Mouse (Mus musculus): ENCODE data around the gene Zfp60.

Gene Zfp60

DNA sequence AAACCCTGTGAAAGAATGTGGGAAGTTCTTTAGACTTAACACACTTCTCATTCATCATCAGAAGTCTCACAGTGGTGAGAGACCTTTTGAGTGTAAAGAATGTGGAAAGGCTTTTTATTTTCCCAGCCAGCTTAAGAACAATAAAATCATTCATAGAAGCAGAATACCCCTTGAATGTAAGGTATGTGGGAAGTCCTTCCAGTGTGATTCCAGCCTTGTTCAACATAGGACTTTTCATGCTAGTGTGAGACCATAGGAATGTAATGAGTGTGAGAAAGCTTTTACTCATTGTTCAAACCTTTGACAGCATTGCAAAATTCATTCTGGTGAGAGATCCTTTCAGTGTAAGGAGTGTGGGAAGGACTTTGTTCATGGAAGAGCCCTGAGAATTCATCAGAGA, 63.4 kb downstream of the Zfp60 start:
- DNase-seq: no peak

DNA sequence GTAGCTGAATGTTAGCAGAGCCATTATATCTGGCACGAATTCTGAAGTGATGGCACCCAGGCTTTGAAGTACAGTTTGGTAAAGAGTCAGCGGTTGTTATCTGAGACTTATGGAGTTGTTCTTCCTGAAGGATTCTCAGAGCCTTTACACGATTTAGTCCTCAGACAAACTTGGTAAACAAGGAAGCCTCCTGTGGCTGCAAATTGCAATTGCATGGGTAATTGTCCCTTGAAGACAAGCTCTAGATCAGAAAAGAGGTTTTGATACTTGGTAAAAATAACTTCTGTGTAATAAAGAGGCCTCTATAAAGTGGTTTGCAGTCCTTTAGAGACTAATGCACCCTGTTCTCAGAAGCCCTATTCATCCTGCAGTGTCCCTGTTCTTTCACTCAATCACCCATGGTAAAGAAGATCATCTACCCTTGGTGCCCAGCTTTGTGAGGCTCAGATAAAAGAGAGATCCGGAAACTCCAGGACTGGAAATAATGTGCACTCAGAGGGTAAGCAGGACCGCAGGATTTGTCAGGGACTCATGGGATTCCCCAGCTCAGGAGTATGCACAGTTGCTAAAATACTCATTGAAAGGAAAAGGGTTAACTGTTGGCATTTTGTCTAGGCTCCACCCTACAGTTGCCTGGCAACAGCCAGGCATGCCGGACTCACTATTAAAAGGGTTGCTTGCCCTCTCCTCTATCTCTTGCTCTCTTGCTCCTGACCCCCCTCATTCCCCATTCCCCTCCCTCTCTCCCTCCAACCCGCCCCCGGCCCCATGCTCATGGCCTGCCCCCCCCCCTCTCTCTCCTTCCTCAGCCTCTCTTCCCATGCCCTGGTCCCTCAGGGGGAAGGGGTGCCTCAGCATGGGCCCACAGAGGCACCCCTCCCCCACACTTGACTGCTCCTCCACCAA, 67.0 kb downstream of the Zfp60 start:
- DNase-seq: no peak

DNA sequence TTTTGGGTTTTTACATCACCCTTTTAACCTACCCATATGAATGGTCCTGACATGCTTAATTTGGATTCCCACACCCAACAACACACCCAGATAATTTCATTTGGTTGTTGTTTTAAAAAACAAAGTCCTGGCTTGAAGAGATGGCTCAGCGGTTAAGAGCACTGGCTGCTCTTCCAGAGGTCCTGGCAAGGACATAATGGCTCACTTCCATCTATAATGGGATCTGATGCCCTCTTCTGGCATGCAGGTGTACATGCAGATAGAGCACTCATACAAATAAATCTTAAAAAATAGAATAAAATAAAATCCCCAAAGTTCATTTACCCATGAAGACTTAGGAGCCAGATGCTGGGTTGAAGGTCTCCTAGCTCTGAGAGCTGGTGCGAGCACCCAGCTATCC, 69.9 kb downstream of the Zfp60 start:
- DNase-seq: no peak

DNA sequence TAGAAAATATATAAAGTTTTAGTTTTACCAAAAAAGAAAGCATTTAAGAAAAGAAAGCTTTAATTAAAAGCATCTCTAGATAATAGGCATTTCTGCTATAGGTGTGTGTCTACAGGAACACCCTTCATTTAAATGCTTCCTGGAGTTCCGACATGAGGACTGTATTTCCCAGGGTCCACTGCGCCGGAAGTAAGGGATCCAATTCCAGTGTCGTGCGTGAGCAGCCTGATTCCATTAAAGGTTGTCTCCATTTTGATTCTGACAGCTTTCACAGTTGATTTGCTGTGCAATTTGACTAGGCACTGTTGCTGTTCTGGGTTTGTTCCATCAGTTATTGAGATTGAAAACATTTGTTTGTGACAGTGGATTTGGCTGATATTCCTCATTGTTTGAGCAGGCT, 71.8 kb downstream of the Zfp60 start:
- DNase-seq: no peak

All from cerebellum, adult 11 months (tissue).